Mouse (Mus musculus): ENCODE results near the gene Prune2. TPM values are rescaled to one million over a fixed set of nuclear protein-coding genes. Genes with fewer than 3 reads are reported as not detected.

Prune2 gene
- polyA plus RNA-seq, 1 experiment from 2014 or later: 4.1 TPM

- Histone ChIP-seq H3K9ac (replicated peaks; ENCODE audit: low read depth, low read length) (no peak overlapping the region), H3K4me2 (ENCODE audit: low read length) (no peak overlapping the region), H3K27ac (ENCODE audit: low read length) (no peak overlapping the region), H3K9me3 (ENCODE audit: control insufficient read depth, low read length) (no peaks in the 10 kb centered on the region), H3K4me3 (replicated peaks; ENCODE audit: low read length) (no peak overlapping the region), H3K4me1 (replicated peaks; ENCODE audit: control insufficient read depth, insufficient read depth, low read length) (no peaks in the 10 kb centered on the region), H3K27me3 (replicated peaks; ENCODE audit: control insufficient read depth, insufficient read depth, low read length) (no peaks in the 10 kb centered on the region), H3K36me3 (ENCODE audit: control insufficient read depth, insufficient read depth) (no peaks in the 10 kb centered on the region)
- 49% methylated on average over 8 of the region's 8 CpGs for WGBS
- ATAC-seq: no peak
These were observed 122.9 kb downstream of the Prune2 start for GRCm38 (mm10) chr19:17078643-17079316.

DNA sequence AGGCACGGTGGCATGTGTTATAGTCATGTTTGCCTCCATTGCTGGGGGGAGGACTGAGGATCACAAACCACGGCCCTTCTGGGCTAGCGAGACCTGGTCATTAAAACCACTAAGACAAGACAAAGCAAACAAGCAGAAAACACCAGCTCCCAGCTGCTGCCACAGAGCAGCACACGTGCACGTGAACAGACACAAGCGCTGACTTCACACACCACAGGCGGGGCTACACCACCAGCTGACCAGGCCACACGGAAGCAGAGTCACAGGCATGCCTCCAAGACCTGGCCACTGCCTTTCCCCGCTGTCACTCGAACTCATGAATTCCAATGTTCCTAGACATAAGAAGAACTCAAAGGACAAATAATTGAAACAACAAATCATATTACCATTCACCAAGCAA, 125.5 kb downstream of the Prune2 start:
- H3K27ac ChIP-seq (ENCODE audit: low read length): no peak overlapping the region
- no peaks in the 10 kb centered on the region for H3K36me3 ChIP-seq (ENCODE audit: control insufficient read depth, insufficient read depth)
- H3K9me3 ChIP-seq (ENCODE audit: control insufficient read depth, low read length): no peaks in the 10 kb centered on the region
- ATAC-seq: no peak
- H3K27me3 ChIP-seq (replicated peaks; ENCODE audit: control insufficient read depth, insufficient read depth, low read length): no peaks in the 10 kb centered on the region
- WGBS: 85% methylated on average over 10 of the region's 10 CpGs
- H3K4me1 ChIP-seq (replicated peaks; ENCODE audit: control insufficient read depth, insufficient read depth, low read length): no peaks in the 10 kb centered on the region
- H3K9ac ChIP-seq (replicated peaks; ENCODE audit: low read depth, low read length): no peak overlapping the region
- no peak overlapping the region for H3K4me3 ChIP-seq (replicated peaks; ENCODE audit: low read length)
- H3K4me2 ChIP-seq (ENCODE audit: low read length): no peak overlapping the region

GRCm38 (mm10) chr19:17094067-17094466, 138.1 kb downstream of the Prune2 start:
- no peaks in the 10 kb centered on the region for H3K27me3 ChIP-seq (replicated peaks; ENCODE audit: control insufficient read depth, insufficient read depth, low read length)
- WGBS: 19% methylated on average over 8 of the region's 8 CpGs
- ATAC-seq: no peak
- no peaks in the 10 kb centered on the region for H3K36me3 ChIP-seq (ENCODE audit: control insufficient read depth, insufficient read depth)
- no peaks in the 10 kb centered on the region for H3K9me3 ChIP-seq (ENCODE audit: control insufficient read depth, low read length)
- H3K4me3 ChIP-seq (replicated peaks; ENCODE audit: low read length): no peak overlapping the region
- no peak overlapping the region for H3K27ac ChIP-seq (ENCODE audit: low read length)
- no peak overlapping the region for H3K9ac ChIP-seq (replicated peaks; ENCODE audit: low read depth, low read length)
- no peaks in the 10 kb centered on the region for H3K4me1 ChIP-seq (replicated peaks; ENCODE audit: control insufficient read depth, insufficient read depth, low read length)
- no peak overlapping the region for H3K4me2 ChIP-seq (ENCODE audit: low read length)

GRCm38 (mm10) chr19:17096338-17096737, 140.4 kb downstream of the Prune2 start:
- WGBS: 91% methylated on average over 2 of the region's 2 CpGs

DNA sequence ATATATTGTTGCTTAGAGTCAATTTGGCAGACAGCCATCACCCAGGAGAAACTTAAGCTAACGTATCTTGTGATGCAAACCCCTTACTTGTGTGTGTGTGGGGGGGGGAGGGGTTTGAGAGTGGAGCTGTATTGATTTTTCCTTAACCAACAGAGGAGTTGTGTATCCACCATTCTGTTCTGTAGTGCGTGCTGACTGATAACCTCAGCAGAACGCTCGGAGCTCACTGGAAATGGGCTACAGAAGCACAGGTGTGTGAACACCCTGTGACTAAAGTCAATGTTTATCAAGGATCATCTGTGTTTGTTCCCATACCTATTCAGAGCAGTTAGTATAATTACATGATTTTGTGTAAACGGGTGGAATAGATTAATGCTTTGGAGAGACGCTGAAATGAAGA, 141.3 kb downstream of the Prune2 start:
- H3K27ac ChIP-seq (ENCODE audit: low read length): no peak overlapping the region
- no peak overlapping the region for H3K4me3 ChIP-seq (replicated peaks; ENCODE audit: low read length)
- no peaks in the 10 kb centered on the region for H3K4me1 ChIP-seq (replicated peaks; ENCODE audit: control insufficient read depth, insufficient read depth, low read length)
- no peak overlapping the region for H3K9ac ChIP-seq (replicated peaks; ENCODE audit: low read depth, low read length)
- 68% methylated on average over 6 of the region's 6 CpGs for WGBS
- no peaks in the 10 kb centered on the region for H3K9me3 ChIP-seq (ENCODE audit: control insufficient read depth, low read length)
- no peak overlapping the region for H3K4me2 ChIP-seq (ENCODE audit: low read length)
- no peak for ATAC-seq
- H3K27me3 ChIP-seq (replicated peaks; ENCODE audit: control insufficient read depth, insufficient read depth, low read length): no peaks in the 10 kb centered on the region
- H3K36me3 ChIP-seq (ENCODE audit: control insufficient read depth, insufficient read depth): no peaks in the 10 kb centered on the region

More at GRCm38 (mm10) chr19:17096338-17096737, 140.4 kb downstream of the Prune2 start:
- no peaks in the 10 kb centered on the region for H3K4me1 ChIP-seq (replicated peaks; ENCODE audit: control insufficient read depth, insufficient read depth, low read length)
- no peak overlapping the region for H3K4me2 ChIP-seq (ENCODE audit: low read length)
- H3K4me3 ChIP-seq (replicated peaks; ENCODE audit: low read length): no peak overlapping the region
- H3K27me3 ChIP-seq (replicated peaks; ENCODE audit: control insufficient read depth, insufficient read depth, low read length): no peaks in the 10 kb centered on the region
- H3K9ac ChIP-seq (replicated peaks; ENCODE audit: low read depth, low read length): no peak overlapping the region
- no peak overlapping the region for H3K27ac ChIP-seq (ENCODE audit: low read length)
- H3K9me3 ChIP-seq (ENCODE audit: control insufficient read depth, low read length): no peaks in the 10 kb centered on the region
- no peak for ATAC-seq
- no peaks in the 10 kb centered on the region for H3K36me3 ChIP-seq (ENCODE audit: control insufficient read depth, insufficient read depth)

- Histone ChIP-seq H3K36me3 (ENCODE audit: control insufficient read depth, insufficient read depth) (no peaks in the 10 kb centered on the region), H3K4me1 (replicated peaks; ENCODE audit: control insufficient read depth, insufficient read depth, low read length) (no peaks in the 10 kb centered on the region), H3K4me3 (replicated peaks; ENCODE audit: low read length) (no peak overlapping the region), H3K27ac (ENCODE audit: low read length) (no peak overlapping the region), H3K9me3 (ENCODE audit: control insufficient read depth, low read length) (no peaks in the 10 kb centered on the region), H3K4me2 (ENCODE audit: low read length) (no peak overlapping the region), H3K9ac (replicated peaks; ENCODE audit: low read depth, low read length) (no peak overlapping the region), H3K27me3 (replicated peaks; ENCODE audit: control insufficient read depth, insufficient read depth, low read length) (no peaks in the 10 kb centered on the region)
- 82% methylated on average over 8 of the region's 8 CpGs for WGBS
- no peak for ATAC-seq
These were observed 152.9 kb downstream of the Prune2 start for GRCm38 (mm10) chr19:17108782-17109181.

DNA sequence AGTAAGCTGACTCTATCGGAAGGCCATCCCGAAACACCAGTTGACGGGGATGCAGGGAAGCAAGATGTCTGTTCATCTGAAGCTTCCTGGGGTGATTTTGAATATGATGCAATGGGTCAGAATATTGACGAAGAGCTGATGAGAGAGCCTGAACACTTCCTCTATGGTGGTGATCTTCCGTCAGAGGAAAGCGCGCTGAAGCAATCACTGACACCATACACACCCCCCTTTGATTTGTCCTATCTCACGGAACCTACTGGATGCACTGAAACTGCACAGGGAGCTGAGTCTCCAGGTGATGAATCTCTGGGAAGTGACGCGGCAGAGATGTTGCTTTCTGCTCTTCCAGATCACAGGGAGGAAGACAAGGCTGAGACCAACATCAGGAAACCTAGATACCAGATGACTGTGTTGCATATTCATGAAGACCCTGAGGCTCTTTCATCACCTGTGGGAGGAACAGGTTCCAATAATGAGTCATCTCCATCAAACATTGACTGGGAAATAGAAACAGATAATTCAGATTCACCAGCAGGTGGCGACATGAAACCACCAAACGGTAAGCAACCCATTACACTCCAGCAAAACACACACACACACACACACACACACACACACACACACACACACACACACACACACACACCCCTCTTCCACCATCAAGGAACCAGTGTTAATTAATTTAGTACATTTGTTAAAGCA, 168.3 kb downstream of the Prune2 start:
- no peak overlapping the region for H3K4me2 ChIP-seq (ENCODE audit: low read length)
- 71% methylated on average over 12 of the region's 12 CpGs for WGBS
- H3K9me3 ChIP-seq (ENCODE audit: control insufficient read depth, low read length): no peaks in the 10 kb centered on the region
- ATAC-seq: peak; percentile 50
- H3K4me3 ChIP-seq (replicated peaks; ENCODE audit: low read length): no peak overlapping the region
- H3K36me3 ChIP-seq (ENCODE audit: control insufficient read depth, insufficient read depth): no peaks in the 10 kb centered on the region
- no peak overlapping the region for H3K27ac ChIP-seq (ENCODE audit: low read length)
- no peaks in the 10 kb centered on the region for H3K27me3 ChIP-seq (replicated peaks; ENCODE audit: control insufficient read depth, insufficient read depth, low read length)
- H3K4me1 ChIP-seq (replicated peaks; ENCODE audit: control insufficient read depth, insufficient read depth, low read length): no peaks in the 10 kb centered on the region
- no peak overlapping the region for H3K9ac ChIP-seq (replicated peaks; ENCODE audit: low read depth, low read length)

GRCm38 (mm10) chr19:17125380-17125779, 169.5 kb downstream of the Prune2 start:
- no peaks in the 10 kb centered on the region for H3K36me3 ChIP-seq (ENCODE audit: control insufficient read depth, insufficient read depth)
- H3K9me3 ChIP-seq (ENCODE audit: control insufficient read depth, low read length): no peaks in the 10 kb centered on the region
- H3K9ac ChIP-seq (replicated peaks; ENCODE audit: low read depth, low read length): no peak overlapping the region
- ATAC-seq: no peak
- no peak overlapping the region for H3K27ac ChIP-seq (ENCODE audit: low read length)
- no peaks in the 10 kb centered on the region for H3K4me1 ChIP-seq (replicated peaks; ENCODE audit: control insufficient read depth, insufficient read depth, low read length)
- no peak overlapping the region for H3K4me2 ChIP-seq (ENCODE audit: low read length)
- H3K4me3 ChIP-seq (replicated peaks; ENCODE audit: low read length): no peak overlapping the region
- 94% methylated on average over 7 of the region's 7 CpGs for WGBS
- no peaks in the 10 kb centered on the region for H3K27me3 ChIP-seq (replicated peaks; ENCODE audit: control insufficient read depth, insufficient read depth, low read length)

GRCm38 (mm10) chr19:17130544-17130943, 174.6 kb downstream of the Prune2 start:
- Histone ChIP-seq H3K9me3 (ENCODE audit: control insufficient read depth, low read length) (no peaks in the 10 kb centered on the region), H3K4me2 (ENCODE audit: low read length) (no peak overlapping the region), H3K36me3 (ENCODE audit: control insufficient read depth, insufficient read depth) (no peaks in the 10 kb centered on the region), H3K27ac (ENCODE audit: low read length) (no peak overlapping the region), H3K9ac (replicated peaks; ENCODE audit: low read depth, low read length) (no peak overlapping the region), H3K27me3 (replicated peaks; ENCODE audit: control insufficient read depth, insufficient read depth, low read length) (no peaks in the 10 kb centered on the region), H3K4me1 (replicated peaks; ENCODE audit: control insufficient read depth, insufficient read depth, low read length) (no peaks in the 10 kb centered on the region), H3K4me3 (replicated peaks; ENCODE audit: low read length) (no peak overlapping the region)
- 86% methylated on average over 3 of the region's 3 CpGs for WGBS
- ATAC-seq: no peak
